Mouse (Mus musculus) testis, adult 2 months (tissue): ENCODE results near the gene Pxk. TPM values are rescaled to one million over a fixed set of nuclear protein-coding genes. Genes with fewer than 3 reads are reported as not detected.

Experiments
- H3K27ac ChIP-seq: fragments of 200-500 bp; 2 replicates; pipeline ENCODE4 v1.5.1; 2012; ENCODE audit warnings: low read depth, low read length; ENCODE audit not compliant: control insufficient read depth, insufficient read depth
- H3K27me3 ChIP-seq: fragments of 200-500 bp; 2 replicates; pipeline ENCODE4 v1.6.1; 2012; ENCODE audit warnings: mild to moderate bottlenecking, low read length, moderate library complexity; ENCODE audit not compliant: control insufficient read depth, insufficient read depth
- H3K36me3 ChIP-seq: fragments of 200-500 bp; 2 replicates; pipeline ENCODE4 v1.6.1; 2012; ENCODE audit warnings: mild to moderate bottlenecking, low read length; ENCODE audit not compliant: control insufficient read depth, insufficient read depth
- H3K4me1 ChIP-seq: fragments of 200-500 bp; 2 replicates; pipeline ENCODE4 v1.6.1; 2012; ENCODE audit warnings: low read length; ENCODE audit not compliant: control insufficient read depth, insufficient read depth
- H3K4me3 ChIP-seq: fragments of 200-500 bp; 2 replicates; pipeline ENCODE4 v1.5.1; 2012; ENCODE audit warnings: low read depth, mild to moderate bottlenecking, low read length, moderate library complexity, mixed read lengths; ENCODE audit not compliant: control insufficient read depth
- CTCF ChIP-seq: fragments of 200-500 bp; IDR thresholded peaks from 2 replicates; pipeline ENCODE4 v1.5.1; 2012; ENCODE audit warnings: low read depth, mild to moderate bottlenecking, inconsistent platforms, low read length, moderate library complexity; ENCODE audit not compliant: control insufficient read depth, insufficient read depth, insufficient replicate concordance
- POLR2A ChIP-seq: fragments of 200-500 bp; IDR thresholded peaks from 2 replicates; pipeline ENCODE4 v1.6.1; 2012; ENCODE audit warnings: low read depth, mild to moderate bottlenecking, inconsistent platforms, low read length, moderate library complexity; ENCODE audit not compliant: control insufficient read depth
- polyA plus RNA-seq: library from polyadenylated mRNA; depleted of rRNA; stranded (reverse); fragments of >200 nt; gene quantifications from 2 replicates; pipeline ENCODE4 v1.2.3, GENCODE M21; 2012

Gene Pxk
- polyA plus RNA-seq, 1 experiment = 44.0 TPM

GRCm38 (mm10) chr14:8148842-8149241, 50.8 kb downstream of the Pxk start:
- no peak overlapping the region for H3K27ac ChIP-seq
- TF ChIP-seq CTCF (no peak), POLR2A (no peak)
- no peaks in the 10 kb centered on the region for H3K27me3 ChIP-seq
- no peaks in the 10 kb centered on the region; the same call in 1 of the 2 replicates for H3K36me3 ChIP-seq
- no peaks in the 10 kb centered on the region for H3K4me1 ChIP-seq
- H3K4me3 ChIP-seq = no peak overlapping the region

- Histone ChIP-seq H3K27ac (no peak overlapping the region), H3K27me3 (no peaks in the 10 kb centered on the region), H3K36me3 (no peaks in the 10 kb centered on the region; the same call in 1 of the 2 replicates), H3K4me1 (no peaks in the 10 kb centered on the region), H3K4me3 (no peak overlapping the region)
- TF ChIP-seq POLR2A = no peak
- no peak for TF ChIP-seq CTCF
Observed at GRCm38 (mm10) chr14:8151757-8152156, 53.7 kb downstream of the Pxk start.

GRCm38 (mm10) chr14:8154072-8154471, 56.1 kb downstream of the Pxk start:
- Histone ChIP-seq H3K27me3 (no peaks in the 10 kb centered on the region), H3K36me3 (no peaks in the 10 kb centered on the region; the same call in 1 of the 2 replicates), H3K27ac (no peak overlapping the region), H3K4me1 (no peaks in the 10 kb centered on the region), H3K4me3 (no peak overlapping the region)
- TF ChIP-seq POLR2A (no peak), CTCF (no peak)

GRCm38 (mm10) chr14:8156947-8157346, 58.9 kb downstream of the Pxk start:
- H3K4me1 ChIP-seq = no peaks in the 10 kb centered on the region
- no peak overlapping the region for H3K27ac ChIP-seq
- TF ChIP-seq CTCF (no peak), POLR2A (no peak)
- no peak overlapping the region for H3K4me3 ChIP-seq
- no peaks in the 10 kb centered on the region for H3K27me3 ChIP-seq
- no peaks in the 10 kb centered on the region for H3K36me3 ChIP-seq

- Histone ChIP-seq H3K27me3 (no peaks in the 10 kb centered on the region), H3K36me3 (no peaks in the 10 kb centered on the region), H3K4me1 (no peaks in the 10 kb centered on the region), H3K4me3 (no peak overlapping the region), H3K27ac (no peak overlapping the region)
- no peak for TF ChIP-seq POLR2A
- TF ChIP-seq CTCF = no peak
Observed at GRCm38 (mm10) chr14:8158721-8159120, 60.7 kb downstream of the Pxk start.

GRCm38 (mm10) chr14:8159141-8159540, 61.1 kb downstream of the Pxk start:
- Histone ChIP-seq H3K4me1 (no peaks in the 10 kb centered on the region), H3K36me3 (no peaks in the 10 kb centered on the region), H3K4me3 (no peak overlapping the region), H3K27ac (no peak overlapping the region), H3K27me3 (no peaks in the 10 kb centered on the region)
- TF ChIP-seq POLR2A (no peak), CTCF (no peak)

GRCm38 (mm10) chr14:8161777-8162176, 63.8 kb downstream of the Pxk start:
- no peaks in the 10 kb centered on the region for H3K4me1 ChIP-seq
- no peaks in the 10 kb centered on the region for H3K36me3 ChIP-seq
- no peaks in the 10 kb centered on the region for H3K27me3 ChIP-seq

GRCm38 (mm10) chr14:8164463-8164862, 66.5 kb downstream of the Pxk start:
- no peaks in the 10 kb centered on the region; the same call in none of the 2 replicates for H3K36me3 ChIP-seq

More at GRCm38 (mm10) chr14:8161777-8162176, 63.8 kb downstream of the Pxk start:
- H3K27ac ChIP-seq = no peak overlapping the region
- TF ChIP-seq POLR2A = no peak
- TF ChIP-seq CTCF = no peak
- H3K4me3 ChIP-seq = no peak overlapping the region

More at GRCm38 (mm10) chr14:8164463-8164862, 66.5 kb downstream of the Pxk start:
- Histone ChIP-seq H3K27ac (no peak overlapping the region), H3K4me3 (no peak overlapping the region), H3K4me1 (no peaks in the 10 kb centered on the region), H3K27me3 (no peaks in the 10 kb centered on the region)
- TF ChIP-seq CTCF = no peak
- no peak for TF ChIP-seq POLR2A
